Mouse (Mus musculus) thymus, postnatal 14 days (tissue): ENCODE measurements around the gene Fosl1.

Experiments used
- DNase-seq: peaks from one replicate; pipeline ENCODE4 v3.0.0; 2021

Fosl1 gene

GRCm38 (mm10) chr19:5424782-5425741 lies 22.3 kb upstream of the Fosl1 start, which contains the start of the genes Drap1 and AI837181:
Drap1 (minus strand) TSS chr19:5424979.
AI837181 (plus strand) TSS chr19:5425144.
- DNase-seq = peak; percentile 97

DNA sequence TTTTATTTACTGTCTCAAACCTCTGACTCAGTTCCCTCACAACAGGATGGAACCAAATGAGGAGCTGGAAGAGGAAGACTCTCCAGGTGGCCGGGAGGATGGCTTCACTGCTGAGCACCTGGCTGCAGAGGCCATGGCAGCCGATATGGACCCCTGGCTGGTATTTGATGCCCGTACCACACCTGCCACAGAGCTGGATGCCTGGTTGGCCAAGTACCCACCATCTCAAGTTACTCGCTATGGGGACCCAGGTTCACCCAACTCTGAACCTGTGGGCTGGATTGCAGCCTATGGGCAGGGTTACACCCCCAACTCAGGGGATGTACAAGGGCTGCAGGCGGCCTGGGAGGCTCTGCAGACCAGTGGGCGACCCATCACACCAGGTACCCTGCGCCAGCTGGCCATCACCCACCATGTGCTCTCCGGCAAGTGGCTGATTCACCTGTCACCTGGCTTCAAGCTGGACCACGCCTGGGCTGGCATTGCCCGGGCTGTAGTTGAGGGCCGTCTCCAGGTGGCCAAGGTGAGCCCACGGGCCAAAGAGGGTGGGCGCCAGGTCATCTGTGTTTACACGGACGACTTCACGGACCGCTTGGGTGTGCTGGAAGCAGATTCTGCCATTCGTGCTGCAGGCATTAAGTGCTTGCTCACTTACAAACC lies 21.3 kb upstream of the Fosl1 start:
- DNase-seq = peak; percentile 30

DNA sequence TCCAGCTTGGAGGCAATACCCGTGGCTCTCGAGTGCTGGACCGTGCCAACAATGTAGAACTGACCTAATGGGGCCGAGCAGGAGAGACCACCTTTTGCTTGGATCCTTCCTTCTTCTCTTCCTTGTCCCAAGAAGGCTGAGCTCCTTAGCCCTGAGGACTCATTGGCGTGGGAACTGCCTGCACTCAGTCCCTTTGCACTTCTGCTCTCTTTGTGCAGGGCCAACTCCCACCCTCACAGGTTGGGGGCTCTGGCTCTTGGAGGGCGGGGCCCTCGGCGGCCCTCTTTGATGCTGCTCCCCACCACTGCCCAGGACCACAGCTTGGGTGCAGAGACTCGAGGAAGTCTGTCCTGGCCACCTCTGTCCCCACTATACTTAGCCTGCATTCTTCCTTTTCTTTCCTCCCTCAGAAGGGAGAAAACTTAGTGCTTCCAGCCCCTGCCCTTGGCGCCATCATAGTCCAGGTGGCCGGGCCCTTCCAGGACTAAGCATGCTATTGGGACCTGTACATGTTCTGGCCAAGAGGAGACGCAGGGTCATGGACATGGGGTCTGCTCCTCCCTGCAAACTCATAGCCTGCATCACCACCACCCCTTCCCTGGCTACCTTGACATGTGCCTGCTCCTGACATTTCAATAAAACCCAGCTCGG lies 20.6 kb upstream of the Fosl1 start:
- DNase-seq = no peak

DNA sequence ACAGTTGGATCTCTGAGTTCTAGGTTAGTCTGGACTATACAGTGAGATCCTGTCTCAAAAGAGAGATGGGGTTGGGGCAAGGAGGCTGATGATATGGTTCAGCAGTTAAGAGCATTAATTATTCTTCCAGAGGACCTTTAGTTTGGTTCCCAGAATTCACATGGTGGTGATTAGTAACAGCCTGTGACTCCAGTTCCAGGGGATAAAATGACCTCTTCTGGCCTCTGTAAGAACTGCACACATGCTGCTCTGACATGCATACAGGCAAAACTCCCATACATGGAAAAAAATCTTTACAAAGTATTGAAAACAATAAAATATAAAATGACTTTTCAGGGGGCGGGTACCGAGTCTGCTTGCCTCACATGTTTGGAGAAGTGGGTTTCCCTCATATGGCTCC lies 19.3 kb upstream of the Fosl1 start:
- peak; percentile 65 for DNase-seq

- no peak for DNase-seq
Observed at GRCm38 (mm10) chr19:5429219-5429618, 18.1 kb upstream of the Fosl1 start.

DNA sequence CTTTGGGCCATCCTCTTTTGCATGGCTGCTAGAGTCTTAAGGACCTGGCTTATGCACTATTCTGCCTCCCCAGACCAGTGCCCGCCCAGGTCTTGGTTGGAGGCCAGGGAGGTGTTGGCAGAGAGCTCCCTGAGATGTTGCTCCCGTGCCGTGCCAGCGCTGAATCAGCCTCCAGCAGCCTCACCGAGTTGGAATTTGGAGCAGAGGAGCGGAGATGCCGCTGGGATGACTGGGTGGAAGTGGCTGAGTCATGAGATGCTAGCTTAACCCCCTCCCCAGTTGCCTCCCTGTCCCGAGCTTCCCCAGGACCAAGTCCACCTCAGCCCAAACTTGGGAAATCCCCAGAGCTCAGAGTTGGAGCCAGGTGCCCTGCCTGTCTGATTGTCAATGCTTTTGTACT lies 17.5 kb upstream of the Fosl1 start:
- DNase-seq = no peak

DNA sequence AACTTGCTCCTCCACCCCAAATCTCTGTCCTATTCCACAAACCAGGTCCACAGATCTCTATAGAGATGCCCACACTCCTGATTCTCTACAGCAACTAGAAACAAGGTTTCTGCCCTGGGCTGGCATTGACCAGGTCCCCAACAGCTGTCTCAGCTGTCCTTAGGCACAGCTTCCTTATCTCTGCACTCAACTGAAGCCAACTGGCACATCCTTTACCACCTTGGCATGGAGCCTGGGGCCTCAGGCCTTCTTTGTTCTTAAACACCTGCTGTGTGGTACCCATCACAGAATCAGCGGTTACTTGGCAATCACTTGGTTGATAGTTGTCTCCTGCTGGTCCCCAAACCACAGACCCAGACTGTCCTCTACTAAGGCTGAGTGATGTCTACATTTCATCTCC lies 16.9 kb upstream of the Fosl1 start:
- DNase-seq = peak; percentile 37

DNA sequence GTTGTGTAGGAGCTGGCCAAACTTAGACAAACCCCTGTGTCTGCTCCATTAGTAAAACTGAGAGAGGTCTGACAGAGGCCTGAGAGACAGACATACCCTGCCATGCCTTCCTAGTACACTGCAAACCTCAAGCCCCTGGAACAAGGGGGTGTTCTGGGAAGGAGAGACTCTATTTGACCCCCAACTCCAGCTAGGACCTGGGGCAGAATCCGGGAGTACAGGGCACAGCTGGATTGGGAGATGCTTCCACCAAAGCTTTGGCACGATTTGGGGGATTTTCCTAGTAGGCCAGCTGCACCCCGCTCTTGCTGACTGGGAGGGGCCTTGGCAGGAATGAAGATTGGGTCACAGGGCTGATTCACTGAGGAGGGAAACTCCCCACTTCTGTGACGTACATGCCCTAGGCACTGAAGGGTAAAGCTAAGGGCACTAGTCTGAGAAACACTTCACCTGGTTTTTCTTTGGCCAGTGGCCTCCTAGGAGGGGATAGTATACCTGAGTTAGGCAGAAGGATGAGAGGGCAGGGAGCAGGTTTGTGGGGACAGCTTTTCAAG lies 15.4 kb upstream of the Fosl1 start:
- no peak for DNase-seq

DNA sequence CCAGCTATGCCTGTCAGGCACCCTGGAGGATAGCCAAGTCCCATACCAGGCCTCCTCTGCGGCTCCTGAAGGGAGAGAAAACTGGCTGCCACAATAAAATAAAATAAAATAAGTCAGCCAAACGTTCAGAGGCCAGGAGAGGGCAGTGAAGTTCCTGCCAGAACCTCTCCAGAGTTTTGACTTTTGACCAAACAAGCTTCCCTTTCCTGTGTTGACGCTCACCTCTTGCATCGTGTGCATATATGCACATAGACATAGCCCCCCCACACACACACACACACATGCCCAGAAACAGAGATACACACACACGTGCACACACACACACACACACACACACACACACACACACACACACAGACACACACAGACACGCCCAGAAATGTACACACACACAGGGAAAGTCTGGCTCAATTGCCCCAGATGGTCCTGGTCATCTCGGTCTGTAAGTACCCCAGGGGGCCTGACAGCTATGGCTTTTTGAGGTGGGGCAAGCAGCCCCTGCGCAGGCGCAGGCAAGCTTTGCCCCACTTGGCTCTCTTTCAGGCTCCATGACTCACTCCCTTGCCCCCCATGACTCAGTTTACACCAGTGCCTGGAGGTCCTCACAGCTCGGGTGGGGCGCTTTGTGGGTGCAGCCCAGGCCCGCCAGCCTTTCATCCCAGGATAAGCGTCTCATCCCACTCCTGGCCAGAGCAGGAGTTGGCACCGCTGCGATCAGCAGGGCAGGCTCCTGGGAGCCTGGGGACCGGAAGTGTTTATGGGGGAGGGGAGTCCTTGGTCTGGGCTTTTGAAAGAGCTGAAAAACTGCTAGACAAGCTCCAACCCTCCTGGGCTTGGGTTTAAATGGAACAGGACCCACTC lies 14.1 kb upstream of the Fosl1 start:
- DNase-seq = peak; percentile 81

- DNase-seq = no peak
Observed at GRCm38 (mm10) chr19:5433951-5434350, 13.4 kb upstream of the Fosl1 start.

GRCm38 (mm10) chr19:5444371-5444908 lies 2.9 kb upstream of the Fosl1 start:
- no peak for DNase-seq

DNA sequence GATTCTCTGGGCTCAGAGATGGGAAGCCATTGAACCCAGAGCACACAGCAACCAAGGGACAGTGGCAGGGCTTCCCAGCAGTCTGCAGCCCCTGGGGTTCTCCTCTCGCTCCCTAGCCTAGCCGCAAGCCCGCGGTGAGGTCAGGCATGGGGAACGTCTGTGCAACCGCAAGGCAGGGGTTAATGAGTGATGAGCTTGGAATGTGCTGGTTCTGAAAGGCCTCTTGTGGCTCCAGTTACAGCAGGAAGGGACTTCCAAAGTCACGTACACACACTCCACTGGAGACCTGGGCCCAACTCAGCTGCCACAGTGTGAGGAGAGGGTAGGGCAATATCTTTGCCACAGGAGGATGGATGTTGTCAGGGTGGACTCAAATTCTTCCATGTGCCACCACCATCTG lies 2.4 kb upstream of the Fosl1 start:
- DNase-seq = no peak

- no peak for DNase-seq
Observed at GRCm38 (mm10) chr19:5445747-5446146, 1.6 kb upstream of the Fosl1 start.

DNA sequence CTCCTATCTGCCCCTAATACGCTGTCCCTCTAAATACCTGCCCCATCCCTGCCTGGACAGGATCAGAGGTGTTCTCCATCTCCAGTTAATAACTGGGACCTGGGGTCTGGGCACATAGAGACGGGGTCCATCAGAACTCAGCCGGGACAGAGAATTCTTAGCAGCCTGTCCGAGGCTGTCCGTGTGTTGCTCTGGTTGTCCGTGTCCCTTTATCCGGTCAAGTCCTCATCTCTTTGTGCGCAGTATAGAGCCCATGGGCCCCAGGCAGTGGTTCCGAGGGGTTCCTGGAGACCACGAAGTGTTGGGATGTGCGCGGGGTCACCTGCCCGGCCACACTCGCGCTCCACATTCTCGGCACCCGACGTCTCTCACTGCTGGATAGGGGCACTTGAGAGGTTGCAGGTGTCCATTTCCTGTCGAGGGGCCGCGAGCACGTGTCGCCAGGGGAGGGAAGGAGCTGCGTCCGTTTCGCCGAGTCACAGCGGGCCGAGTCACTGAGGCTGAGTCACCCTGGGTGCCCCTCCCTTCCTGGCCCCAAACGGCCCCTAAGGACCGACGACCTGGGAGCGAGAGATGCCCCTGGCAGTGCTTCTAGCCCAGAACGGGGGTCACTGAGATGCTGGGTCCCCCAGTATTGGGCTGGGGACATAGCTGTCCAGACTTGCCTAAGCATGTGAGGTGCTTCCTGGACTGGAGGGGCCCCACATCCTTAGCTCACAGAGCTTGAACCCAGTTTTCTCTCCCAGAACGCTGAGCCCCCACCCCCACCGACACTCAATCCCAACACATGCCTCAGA lies 1.2 kb downstream of the Fosl1 start:
- no peak for DNase-seq

GRCm38 (mm10) chr19:5449673-5450072 lies 2.3 kb downstream of the Fosl1 start:
- no peak for DNase-seq

DNA sequence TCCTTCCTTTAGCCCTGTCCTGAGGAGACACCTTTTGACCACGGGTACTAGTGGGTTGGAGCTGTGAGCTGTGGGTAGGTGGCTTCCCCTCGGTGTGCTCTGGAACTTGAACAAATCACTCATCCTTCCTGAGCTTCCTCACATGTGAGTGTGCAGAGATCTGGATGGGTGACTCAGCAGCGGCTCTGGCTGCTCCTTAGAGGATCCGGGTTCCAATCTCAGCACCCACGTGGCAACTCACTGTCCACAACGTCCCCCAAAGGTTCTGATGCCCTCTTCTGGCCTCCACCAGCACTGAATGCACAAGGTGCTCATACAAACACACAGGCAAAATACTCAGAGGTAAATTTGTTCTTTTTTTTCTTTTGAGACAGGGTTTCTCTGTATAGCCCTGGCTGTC lies 4.4 kb downstream of the Fosl1 start:
- no peak for DNase-seq

- DNase-seq = no peak
Observed at GRCm38 (mm10) chr19:5455037-5455436, 7.7 kb downstream of the Fosl1 start.

DNA sequence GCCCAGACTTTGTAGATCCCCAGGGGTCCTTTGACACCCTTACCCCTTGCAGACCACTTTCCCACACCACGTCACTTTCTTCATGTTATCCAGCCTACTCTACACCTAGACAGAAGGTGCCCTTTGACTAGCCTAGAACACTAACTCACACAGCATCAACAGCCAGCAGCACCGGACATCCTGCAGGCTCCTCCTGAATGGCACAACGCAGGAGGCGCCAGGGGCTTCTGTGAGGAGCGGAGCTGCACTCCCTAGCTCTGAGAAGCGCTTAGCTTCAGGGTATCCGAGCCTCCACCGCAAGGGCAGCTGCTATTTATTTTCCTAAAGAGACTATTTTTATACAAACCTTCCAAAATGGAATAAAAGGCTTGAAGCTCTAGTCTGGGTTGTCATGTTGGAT lies 8.2 kb downstream of the Fosl1 start:
- no peak for DNase-seq

DNA sequence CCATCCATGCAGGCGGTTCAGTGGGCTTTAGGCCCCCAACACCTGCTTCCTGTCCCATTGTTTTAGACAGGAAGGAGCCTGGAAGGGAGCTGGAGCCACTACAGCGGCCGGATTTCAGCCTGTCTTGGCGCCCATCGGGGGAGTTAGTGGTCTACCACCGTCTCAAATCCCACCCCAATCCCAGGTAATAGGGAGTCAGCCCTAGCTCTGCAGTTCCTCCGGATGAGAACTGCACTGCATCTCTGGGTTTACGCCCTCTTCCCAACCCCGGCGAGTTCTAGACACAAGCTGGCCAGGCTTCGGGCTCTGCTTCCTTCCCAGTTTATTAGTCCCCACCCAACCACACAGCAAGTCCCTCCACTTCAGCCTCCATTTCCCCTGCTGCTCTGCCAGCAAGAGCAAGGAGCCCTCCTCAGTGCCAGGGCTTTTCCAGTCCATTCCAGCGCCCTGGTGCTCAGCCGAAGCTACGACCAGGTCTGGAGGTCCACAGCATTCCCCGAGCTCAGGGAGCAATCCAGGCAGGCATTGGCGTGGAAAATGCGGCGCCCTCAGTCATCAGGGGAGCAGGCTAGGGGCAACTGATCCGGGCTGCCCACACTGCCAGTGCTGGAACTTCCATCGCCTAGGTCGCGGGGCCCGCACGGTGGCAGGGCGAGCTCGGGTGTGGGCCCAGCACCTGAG lies 9.0 kb downstream of the Fosl1 start:
- DNase-seq = no peak

DNA sequence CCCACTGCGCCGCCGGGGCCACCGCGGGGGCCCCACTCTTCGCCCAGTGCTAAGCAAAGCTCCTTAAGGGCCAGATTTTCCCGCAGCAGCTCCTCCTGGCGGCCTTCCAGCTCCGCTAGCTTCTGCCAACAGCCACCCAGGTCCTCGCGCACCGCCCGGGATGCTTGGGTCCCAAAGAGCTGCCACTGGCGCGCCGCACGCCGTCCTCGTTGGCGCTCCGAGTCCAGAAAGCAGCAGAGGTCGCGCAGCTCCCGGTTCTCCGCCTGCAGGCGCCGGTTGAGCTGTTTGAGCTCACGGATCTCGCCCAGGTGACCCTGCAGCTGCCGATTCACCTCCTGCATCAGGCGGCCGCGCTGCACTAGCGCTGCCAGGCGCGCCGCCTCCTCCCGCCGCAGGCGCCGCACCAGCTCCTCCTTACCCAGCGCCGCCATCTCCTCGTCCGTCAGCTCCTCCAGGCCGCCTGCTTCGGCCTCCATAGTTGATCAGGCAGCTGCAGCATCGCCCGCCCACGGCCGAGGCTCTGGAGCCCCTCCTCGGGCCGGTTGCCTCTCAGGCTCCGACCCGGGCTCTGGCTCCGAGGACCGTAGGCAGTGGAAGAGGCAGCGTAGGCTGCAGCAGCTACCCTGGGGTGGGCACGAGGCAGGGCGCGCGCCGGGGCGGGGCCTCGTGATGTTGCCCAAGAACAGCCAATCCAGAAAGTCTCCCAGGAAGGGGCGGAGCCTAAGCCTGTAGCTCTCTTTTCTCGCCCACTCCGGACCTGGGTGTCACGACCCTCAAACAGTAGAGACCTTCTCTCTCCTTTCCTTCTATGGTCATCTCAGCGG lies 9.8 kb downstream of the Fosl1 start:
- peak; percentile 97 for DNase-seq
